Mouse (Mus musculus): ENCODE data around the gene Olfr170.
"Not testable (repeated sequence)": the region's sequence is repeated elsewhere in the genome, so short reads cannot be mapped to it uniquely, and the experiment has no call there.

DNA sequence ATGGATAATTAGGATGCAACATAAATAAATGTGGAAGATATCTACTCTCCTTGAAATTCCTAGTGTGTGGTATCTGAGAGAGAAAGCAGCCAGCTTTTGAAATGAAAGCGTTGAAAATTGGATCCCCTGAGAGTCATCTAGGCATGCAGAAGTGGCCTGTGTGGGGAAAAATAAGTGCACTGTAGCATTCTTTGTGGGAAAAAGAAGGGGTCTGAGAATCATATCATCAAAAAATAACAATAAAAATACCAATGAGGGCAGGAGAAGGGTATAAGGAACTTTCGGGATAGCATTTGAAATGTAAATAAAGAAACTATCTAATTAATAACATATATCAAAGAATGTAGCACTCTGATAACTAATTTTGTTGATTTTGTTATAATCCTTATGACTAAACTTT is 40.0 kb downstream of the Olfr170 start, which contains the start of gene Olfr169:
- not testable (repeated sequence) for TF ChIP-seq CTCF, POLR2A (IDR thresholded peaks at IDR 0.05; ENCODE audit: extremely low read depth, insufficient read depth, low read length)

All from cortical plate, adult 2 months (tissue).